Mouse (Mus musculus) heart, postnatal 10 days (tissue): ENCODE results near the gene Gtpbp1. TPM values are rescaled to one million over a fixed set of nuclear protein-coding genes. Genes with fewer than 3 reads are reported as not detected.

Source experiments
- DNase-seq, 2 experiments: peaks; one replicate each; pipeline ENCODE4 v3.0.0; 2021
- intact Hi-C: fragments of 180-260 bp; cut with DNase I; formaldehyde crosslinking; loops from one replicate; pipeline ENCODE4 v1.15.1; 2025
- total RNA-seq, 2 experiments: library from RNA; stranded (reverse); gene quantifications; 2 replicates each; pipeline ENCODE4 v1.2.3; 2021

Gtpbp1 gene
- total RNA-seq, 2 experiments from 2014 or later: 36.1 to 37.8 TPM

DNA sequence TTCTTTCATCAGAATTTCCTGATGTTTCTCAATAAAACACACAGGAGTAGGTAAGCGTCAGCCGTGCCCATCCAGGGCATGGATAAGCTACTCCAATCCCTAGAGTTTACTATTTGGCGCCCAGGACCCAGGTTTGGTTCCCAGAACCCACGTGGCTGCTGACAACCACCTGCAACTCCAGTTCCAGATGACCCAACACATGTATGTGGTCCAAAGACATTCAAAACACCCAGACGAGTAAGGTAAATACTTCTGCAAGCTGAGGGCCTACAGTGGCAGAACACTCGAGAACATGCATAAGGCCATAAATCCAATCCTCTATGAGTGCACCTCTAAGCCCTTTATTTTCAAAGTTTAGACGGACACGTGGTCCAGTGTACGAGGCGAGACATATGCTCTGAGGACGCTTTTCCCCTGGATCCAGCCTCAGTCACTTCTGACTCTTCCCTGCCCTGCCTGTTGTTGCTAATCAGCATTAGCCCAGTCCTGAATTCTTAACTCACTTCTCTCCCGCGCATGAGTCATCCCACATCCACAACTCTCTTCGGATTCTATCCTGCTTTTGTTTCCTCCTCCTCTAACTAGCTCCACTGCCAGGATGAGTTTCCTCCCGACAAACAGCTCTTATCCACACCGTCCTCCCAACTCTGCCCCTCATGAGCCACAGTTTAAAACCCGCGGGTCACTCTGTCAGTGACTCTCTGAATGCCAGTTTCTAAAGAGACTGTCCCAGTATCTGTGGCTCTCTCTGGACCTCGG lies 6.8 kb upstream of the Gtpbp1 start:
- no peak for DNase-seq

DNA sequence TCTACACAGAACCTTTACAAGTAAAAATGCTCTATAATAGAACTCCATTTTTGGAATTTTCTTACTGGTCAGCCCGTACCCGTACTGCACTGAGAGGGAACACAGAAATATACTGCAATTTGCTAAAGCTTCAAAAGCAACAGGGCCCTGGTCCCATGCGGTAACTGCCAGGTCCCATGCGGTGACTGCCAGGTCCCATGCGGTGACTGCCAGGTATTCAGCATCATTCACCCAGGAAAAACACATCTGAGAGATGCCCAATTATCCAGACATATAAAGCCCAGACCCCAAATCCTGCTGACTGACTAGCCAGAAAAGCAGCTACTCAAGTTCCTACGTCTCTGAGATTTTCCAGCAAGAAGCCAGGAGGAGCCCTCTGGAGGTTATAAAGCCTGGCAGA lies 6.0 kb upstream of the Gtpbp1 start:
- no peak for DNase-seq
- intact Hi-C loops: loop anchor here (2.0 kb wide), 1 partner anchor 14 kb away; the partner anchor contains the start of gene Tomm22

More for the DNA sequence above, 6.8 kb upstream of the Gtpbp1 start:
- intact Hi-C loops: loop anchor here (2.0 kb wide), 1 partner anchor 13 kb away; the partner anchor contains the start of gene Tomm22

DNA sequence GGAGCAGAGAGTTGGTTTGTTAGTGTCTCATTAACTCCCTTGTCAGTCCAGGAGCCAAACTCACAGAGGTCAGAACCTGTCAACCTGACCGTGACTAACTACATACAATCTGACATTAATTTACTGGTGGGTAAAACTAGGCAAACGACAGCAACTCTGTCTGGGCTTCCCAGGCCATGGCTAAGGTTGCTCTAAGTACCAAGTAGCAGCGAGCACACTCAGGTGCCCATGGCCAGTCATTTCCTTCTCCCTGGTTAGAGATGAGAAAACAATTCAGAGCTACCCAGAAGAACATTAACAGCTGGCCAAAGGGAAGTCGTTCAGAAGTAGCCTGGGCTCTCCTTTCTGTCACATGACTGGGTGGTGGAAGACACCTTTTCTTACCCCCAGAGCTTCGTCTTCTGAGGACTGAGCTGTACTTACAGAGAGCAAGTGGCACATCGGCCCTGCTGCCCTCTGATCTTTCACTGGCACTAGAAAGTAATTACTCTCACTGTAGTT lies 5.5 kb upstream of the Gtpbp1 start:
- intact Hi-C loops: loop anchor here (2.0 kb wide), 1 partner anchor 14 kb away; the partner anchor contains the start of gene Tomm22
- DNase-seq: no peak

DNA sequence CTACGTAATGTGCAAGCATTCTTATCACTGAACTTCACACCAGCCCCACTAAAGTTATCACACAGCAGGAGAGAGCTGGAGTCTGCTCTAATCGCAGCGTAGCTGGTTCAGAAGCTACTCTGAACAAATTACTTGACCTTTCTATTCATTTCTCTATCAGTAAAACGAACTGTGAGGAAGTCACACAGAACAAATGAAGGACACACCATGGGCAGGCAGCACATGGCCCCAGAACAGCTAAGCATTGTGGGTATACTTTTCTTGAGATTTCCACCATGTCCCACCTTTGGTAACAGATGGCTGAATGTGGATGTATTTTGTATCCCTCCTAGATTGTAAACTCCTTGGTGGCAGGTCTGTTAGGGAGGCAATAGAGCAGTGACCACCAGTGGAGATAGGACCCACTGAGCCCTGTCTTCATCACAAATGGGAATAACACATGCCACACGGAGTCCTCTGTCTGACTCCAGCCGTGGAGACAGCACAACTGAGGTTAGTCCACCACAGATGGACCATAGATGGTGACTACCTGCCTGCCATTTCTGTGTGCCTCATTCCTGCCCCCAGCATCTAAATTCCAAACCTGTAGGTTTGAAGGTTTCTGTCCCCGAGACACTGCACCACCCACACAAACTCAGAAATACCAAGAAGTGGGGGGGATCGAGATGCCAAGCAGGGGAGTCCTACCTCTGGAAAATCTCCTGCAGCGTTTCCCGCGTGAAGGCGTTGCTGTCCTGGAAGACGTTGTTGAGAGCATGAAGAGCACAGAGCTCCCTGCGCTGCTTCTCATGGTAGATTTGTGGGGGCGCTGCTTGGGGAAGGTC lies 4.4 kb upstream of the Gtpbp1 start:
- intact Hi-C loops: no loop called here

DNA sequence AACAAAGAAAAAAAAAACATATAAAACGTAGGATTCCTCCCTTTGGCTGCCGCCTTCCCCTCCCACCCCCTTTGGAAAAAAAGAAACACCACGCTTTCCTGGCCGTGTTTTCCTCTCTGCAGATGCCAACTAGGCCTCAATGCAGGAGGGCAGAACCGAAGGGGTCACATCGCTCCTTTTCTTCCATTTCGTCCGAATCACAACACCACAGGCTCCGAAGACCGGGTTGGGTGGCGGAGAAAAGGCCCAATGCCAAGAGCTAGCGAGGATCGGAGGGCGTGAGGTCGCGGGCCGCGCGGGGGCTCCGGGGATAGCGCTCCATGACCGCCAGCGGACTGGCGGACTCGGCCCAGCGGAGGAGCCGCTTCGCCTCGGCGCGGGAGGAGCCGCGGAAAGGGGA lies 3.5 kb upstream of the Gtpbp1 start:
- intact Hi-C loops: no loop called here
- peak in 1 of 2 experiments; percentile 72 for DNase-seq

More for the DNA sequence above, 4.4 kb upstream of the Gtpbp1 start:
- DNase-seq: no peak

DNA sequence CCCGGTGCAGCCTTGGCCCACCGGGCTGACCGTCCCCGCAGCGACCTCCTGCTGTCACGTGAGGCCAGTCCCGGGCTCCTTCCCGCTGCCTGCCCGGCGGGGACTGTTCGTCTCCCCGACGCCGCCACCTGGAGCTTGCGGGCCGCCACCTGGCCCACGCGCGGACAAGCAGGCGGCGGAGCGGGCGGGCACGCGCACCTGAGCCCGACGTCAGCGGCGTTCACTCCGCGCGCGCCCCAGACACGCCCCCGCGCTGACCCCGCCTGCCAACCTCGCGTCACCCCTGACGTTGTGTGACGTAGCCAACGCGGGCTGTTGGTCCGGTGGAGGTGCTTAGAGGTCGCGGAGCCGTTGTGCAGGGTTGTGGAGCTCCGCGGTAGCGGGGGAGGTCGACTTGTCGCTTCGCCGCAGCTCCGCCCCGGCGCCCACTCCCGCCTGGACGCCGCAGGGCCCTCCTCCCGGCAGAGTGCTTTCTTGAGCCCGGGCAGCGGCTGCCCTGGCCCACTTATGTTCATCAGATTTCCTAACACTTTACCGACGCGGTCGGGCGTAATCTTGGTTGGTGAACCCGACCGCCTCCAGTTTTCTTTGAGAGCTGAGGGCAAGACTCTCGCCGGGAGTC lies 2.9 kb upstream of the Gtpbp1 start, which contains the start of gene Josd1:
Josd1 (minus strand) TSS at position 274 of the 622 bp plus-strand sequence.
- DNase-seq: peak; percentile 98
- intact Hi-C loops: loop anchor here (2.0 kb wide), 1 partner anchor 51 kb away; no protein-coding TSS in a partner anchor

DNA sequence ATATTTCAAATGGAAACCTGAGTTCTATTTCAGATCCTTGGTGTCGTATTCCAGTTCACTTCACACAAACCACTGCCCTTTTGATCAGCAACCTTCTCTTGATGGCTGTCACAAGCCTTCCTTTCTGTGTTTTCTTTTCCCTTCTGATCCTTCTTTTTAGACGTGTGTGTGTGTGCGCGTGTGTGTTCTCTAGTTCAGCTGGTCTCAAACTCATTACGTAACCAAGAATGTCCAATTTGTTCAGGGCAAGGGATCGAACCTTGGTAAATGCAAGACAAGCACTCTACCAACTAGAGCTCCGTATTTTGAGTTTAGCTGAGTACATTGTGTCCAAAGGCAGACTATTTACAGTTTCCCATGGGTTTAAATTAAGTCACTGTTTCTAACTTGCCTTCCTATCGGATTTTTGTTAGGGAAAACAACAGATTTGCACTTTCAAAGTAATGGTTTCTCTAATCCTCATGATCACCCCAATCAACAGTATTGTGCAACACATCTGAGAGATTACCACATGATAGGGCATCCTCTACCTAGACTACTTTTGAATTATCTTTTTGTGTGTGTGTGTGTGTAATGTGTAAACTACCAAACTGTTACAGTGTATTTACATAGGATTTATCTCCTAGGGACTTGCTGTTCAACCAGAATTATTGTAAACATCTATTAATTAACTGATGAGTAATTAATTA lies 2.2 kb upstream of the Gtpbp1 start:
- intact Hi-C loops: loop anchor here (2.0 kb wide), 1 partner anchor 50 kb away; no protein-coding TSS in a partner anchor
- DNase-seq: no peak

DNA sequence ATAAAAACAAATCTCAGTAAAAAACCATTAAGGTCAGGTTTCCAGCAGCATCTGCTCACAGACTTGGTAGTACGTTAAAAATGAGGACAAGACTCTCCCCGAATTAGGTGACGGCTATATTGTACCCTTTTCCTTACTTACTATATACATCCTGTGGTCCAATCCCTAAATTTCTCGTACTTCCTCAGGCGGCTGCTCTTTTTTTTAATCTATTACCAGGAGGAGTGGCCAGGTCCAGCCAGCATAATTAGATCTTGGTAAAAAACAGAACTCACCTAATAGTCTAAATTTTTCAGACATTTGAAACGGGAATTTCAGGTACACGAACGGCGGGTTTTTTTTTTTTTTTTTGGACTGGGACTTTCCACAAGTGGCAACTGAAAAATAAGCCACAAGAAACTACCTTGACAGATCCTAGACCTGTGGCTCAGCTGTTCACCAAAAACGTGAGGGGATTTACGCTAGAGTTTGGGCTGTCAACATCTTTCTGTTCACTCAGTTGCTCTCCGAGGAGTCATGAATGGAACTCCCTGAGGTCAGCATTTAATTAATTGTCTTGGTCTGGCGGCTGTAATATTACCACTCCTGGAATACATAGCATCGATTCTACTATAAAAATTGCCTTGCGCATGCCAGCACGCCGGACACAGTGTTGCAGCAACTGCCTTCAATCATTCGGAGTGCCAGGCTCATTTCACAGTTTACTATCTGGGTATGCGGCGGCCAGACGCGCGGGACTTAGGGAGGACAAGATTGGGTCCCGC lies 801 bp upstream of the Gtpbp1 start:
- DNase-seq: no peak
- intact Hi-C loops: loop anchor here (2.0 kb wide), 1 partner anchor 49 kb away; no protein-coding TSS in a partner anchor

DNA sequence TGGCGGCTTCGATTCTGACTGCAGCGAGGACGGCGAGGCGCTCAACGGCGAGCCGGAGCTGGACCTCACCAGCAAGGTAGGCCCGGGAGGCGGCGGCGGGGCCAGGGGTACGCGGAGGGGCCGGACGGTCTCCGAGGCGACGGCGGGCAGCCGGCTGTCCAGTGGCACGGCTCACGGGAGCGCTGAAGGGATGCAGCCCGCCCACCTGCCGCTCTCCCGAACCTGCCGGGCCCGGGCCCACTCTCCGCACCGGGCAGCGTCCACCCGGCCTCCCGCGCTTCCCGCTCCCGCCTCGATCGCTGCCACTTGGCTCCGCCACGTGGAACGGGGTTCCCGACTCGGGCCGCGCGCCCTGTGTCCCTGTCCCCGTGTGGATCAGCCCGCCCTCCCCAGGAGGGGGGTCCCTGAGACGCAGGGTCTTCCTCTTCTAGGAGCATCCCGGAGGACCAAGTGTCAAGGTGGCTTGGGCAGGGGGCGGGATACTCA lies 421 bp downstream of the Gtpbp1 start:
- intact Hi-C loops: no loop called here
- no peak for DNase-seq

DNA sequence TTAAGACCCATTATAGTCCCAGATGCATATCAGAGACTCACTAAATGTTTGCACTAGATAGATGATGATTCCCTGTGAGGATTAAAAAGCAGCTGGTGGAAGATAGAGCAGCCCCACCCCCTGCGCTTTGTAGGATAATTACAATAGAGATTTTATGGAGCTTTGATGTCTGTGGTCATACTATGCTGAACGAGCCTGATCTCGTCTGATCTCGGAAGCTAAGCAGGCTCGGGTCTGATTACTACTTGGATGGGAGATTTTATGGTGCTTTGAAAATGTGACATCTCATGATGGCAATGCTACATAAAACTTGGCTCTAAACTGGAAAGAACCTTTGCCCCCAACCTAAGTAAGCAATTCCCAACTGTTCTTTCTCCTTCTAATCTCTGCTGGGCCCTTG lies 1.7 kb downstream of the Gtpbp1 start:
- DNase-seq: no peak
- intact Hi-C loops: no loop called here

DNA sequence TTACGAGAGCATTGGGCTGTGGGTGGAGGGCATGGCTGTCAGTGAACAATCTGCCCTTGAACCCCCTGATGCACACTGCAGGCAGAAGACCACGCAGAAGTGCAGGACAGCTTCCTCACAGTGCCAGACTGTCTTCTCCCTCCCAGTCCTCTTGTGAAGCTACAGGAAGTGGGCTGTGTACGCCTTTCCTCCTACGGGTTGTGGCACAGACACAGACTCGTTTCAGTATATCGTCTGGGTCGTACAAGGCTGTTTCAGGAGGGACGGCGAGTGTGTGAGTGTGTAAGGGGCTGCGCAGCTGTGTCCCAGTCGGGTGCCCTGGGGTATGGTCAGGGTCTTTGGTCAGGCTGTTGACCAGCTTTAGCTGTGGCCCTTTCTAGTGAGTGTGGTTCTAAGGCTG lies 3.1 kb downstream of the Gtpbp1 start:
- no peak for DNase-seq
- intact Hi-C loops: no loop called here

DNA sequence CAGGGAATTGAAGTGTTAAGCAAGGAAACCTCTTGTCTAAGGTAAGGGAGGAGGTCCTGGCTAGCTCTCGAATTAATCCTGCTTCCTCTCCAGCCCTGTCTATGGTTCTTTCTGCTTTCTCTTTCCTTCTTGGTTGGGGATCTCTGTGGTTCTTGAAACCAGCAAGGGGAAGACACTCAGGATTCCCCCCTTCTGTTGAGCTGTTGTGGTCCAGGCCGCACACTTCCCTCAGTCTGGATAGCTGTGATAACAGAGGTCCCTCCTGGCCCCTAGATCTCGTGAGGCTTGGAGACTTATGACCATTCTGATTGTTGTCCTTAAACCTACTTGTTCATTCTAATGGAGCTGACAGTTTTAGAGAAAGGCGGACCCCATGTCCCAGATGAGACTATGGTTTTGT lies 3.9 kb downstream of the Gtpbp1 start:
- intact Hi-C loops: no loop called here
- DNase-seq: no peak

DNA sequence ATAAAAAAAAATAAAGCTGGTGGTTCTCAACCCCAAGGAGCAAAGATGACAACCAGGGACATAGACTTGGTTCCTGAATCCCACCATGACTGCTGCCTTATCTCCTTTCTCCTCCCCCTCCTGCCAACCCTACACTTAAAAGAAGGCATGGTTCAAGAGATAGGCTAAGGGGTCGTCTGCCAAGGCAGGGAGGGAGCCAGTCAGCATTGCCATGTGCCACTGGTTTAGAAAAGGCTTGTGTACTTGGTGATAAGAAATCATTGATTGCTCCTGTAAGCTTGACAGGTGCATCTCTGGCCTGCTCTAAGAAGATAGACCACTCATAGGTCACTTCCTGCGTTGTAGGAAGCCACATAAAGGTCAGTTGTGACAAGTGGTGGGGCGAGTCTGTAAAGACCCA lies 4.9 kb downstream of the Gtpbp1 start:
- DNase-seq: no peak

DNA sequence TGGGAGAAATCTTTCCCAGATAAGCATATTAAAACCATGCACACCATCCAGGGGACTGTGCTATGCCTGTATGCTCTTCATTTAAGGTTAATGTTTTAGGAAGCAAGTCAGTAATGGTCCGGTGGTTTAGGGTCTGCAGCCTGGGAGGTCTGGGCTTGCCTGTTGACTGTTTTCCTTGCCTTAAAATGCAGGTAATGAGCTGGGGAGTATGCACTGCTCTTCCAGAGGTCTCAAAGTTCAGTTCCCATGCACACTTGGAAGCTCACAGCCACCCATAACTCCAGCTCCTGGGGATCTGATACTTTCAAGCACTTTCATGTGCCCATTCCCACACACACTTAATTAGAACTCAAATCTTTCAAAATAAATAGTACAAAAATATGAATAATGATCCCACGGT lies 5.9 kb downstream of the Gtpbp1 start:
- intact Hi-C loops: no loop called here
- DNase-seq: no peak

More for the DNA sequence above, 4.9 kb downstream of the Gtpbp1 start:
- intact Hi-C loops: no loop called here

DNA sequence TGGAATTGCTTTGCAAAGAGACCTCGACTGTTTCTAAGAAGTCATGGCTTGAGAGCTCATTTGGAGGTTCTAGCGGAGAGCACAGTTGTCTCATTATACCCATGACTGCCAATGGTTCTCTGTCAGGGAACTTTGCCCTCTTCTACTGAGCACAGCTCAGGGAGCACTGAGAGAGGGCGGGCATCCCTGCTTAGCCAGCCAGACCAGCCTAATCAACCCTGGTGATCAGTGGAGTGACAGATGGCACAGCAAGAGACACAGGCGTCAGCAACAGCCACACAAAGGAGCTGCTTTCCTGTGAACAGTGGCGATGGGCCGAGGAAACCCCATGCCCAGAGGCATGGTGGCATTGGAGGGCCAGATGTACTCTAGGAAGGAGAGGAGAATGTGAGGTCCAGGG lies 6.4 kb downstream of the Gtpbp1 start:
- intact Hi-C loops: no loop called here
- no peak for DNase-seq

DNA sequence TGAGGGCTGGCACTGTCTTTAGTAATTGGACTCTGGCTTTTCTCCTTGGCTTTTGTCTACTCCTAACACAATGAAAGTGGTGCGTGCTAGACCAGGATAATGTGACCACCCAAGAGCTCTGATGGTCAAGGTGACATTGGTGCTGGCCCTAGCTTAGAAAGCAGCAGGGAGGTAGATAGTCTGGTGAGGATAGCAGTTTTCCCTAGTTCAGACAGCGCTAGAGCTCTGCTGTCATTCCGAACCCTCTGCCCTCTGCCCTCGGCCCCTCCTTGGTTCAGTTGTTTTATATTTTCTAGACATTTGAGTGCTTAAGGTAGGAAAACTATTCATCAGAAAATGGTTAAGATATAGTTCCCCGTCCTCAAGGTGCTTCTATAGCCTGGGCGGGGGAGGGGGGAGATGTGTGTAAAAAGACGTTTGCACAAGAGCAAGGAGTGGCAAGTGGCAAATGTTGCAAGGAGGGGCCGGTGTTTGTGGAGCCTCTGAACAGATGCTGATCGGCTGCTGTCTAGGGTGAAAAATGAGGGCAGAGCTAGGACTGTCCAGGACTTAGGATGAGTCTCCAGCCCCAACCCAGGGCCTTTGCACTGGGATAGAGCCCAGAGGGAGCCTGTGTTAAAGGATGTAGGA lies 7.0 kb downstream of the Gtpbp1 start:
- intact Hi-C loops: no loop called here
- DNase-seq: no peak

DNA sequence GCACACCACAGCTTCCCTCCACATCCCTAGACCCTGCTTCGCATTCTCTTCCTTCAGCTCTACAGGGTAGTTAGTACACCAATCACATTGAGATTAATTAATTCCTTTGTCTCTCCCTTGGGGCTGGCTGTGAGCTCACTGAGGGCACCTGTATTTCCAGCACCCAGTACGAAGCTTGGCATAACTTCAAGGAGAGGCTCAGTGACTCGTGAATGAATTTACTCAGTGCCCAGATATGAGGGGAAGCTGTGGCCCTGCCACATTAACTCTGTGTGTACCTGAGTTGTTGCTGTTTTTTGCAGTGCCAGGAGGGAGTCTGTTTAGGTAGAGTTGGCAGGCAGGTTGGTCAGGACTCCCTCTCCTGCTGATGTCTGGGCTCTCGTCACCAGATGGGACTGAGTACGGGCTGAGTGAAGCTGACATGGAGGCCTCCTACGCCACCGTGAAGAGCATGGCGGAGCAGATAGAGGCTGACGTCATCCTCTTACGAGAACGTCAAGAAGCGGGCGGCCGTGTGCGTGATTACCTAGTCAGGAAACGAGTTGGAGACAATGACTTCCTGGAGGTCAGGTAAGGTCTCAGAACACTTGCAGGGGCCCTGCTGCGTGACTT lies 16.1 kb downstream of the Gtpbp1 start:
- no peak for DNase-seq
- intact Hi-C loops: no loop called here

DNA sequence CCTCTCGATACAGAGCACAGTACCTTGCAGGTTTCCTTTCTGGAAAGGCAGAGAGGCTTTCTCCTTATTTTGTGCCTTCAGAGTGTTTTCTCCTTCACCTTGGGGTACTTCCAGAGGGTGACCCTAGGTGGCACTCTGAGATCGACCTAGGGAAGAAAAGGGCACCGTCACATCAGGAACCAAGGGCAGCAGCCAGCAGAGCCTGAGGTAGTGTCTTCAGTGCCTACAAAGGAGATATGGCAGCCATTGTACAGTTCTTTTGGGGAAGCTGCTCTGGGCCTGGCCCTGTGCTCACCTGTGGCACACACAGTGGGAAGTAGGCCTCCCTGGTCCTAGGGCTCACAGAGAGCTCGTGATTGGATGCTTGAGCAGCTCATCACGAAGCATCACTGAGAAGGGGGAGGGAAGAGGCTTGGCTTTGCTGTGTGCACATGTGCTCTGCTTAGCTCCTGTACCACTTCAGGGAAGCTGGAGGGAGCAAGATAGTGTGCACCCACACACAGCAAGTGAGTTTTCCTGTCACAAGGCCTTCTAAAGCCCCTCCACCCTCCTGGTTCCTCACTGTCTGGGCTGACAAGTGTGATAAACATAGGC lies 17.7 kb downstream of the Gtpbp1 start:
- no peak for DNase-seq
- intact Hi-C loops: no loop called here
